In the genomic region with DNA sequence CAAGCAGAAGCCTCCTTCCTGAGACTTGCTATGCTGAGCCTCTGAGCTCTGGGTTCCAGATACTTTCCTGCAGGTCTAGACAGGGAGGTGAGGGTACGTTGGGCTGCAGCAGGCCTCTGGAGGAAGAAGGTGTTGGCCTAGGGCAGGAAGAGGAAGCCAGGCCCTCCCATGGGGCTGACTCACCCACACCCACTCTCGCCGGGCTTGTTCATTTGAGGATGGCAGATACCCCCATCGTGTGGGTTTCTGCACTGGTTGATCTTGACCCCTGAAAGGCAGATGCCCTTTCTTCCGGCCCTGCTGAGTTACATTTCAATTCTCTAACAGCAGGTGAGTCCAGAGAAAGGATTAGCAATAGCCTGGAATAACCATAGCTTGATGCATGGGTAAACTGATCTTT, we compare ENCODE assay signal across 12 mouse cellular contexts. TPM values are rescaled to one million over a fixed set of nuclear protein-coding genes. Genes with fewer than 3 reads are reported as not detected.
DNase-seq lines count a peak whose midpoint lies in the region; ATAC-seq and TF ChIP-seq lines count a peak whose summit lies in the region.
"Had no signal": no experiment of that assay in that cellular context is flagged by ENCODE, and none has a peak within 500 bp of the region (broad histone marks: within the 10 kb centered on the region; RNA-seq: fewer than 3 reads in every experiment).

No protein-coding gene starts in this region.

- H3K4me3 ChIP-seq in hindbrain, embryonic 12.5 days, result no peak overlapping the region
- no peak overlapping the region for H3K4me3 ChIP-seq in hindbrain, embryonic 10.5 days
- no peak overlapping the region for H3K4me3 ChIP-seq in hindbrain, embryonic 15.5 days
- no peak overlapping the region for H3K4me3 ChIP-seq in forebrain, embryonic 13.5 days
- no peak overlapping the region for H3K4me3 ChIP-seq in forebrain, postnatal 0 days (ENCODE audit: low read depth, low read length)

- 69% methylated on average over 5 of the region's 5 CpGs for WGBS in hindbrain, embryonic 12.5 days
- WGBS in hindbrain, embryonic 10.5 days, result 82% methylated on average over 5 of the region's 5 CpGs
- WGBS in hindbrain, embryonic 15.5 days, result 84% methylated on average over 5 of the region's 5 CpGs
- WGBS in forebrain, embryonic 13.5 days, result 76% methylated on average over 5 of the region's 5 CpGs
- WGBS in forebrain, postnatal 0 days, result 83% methylated on average over 5 of the region's 5 CpGs

- peak overlapping the region; percentile 13; the same call in 1 of the 2 replicates for H3K4me2 ChIP-seq in hindbrain, embryonic 12.5 days (replicated peaks)
- H3K4me2 ChIP-seq in hindbrain, embryonic 15.5 days, result peak overlapping the region; percentile 32
- no peak overlapping the region for H3K4me2 ChIP-seq in forebrain, embryonic 13.5 days
- H3K4me2 ChIP-seq in forebrain, postnatal 0 days (ENCODE audit: low read depth), result no peak overlapping the region

- peaks cover 18% of the 10 kb centered on the region for H3K4me1 ChIP-seq in hindbrain, embryonic 12.5 days
- H3K4me1 ChIP-seq in hindbrain, embryonic 10.5 days (replicated peaks), result peaks cover 23% of the 10 kb centered on the region
- peaks cover 16% of the 10 kb centered on the region for H3K4me1 ChIP-seq in hindbrain, embryonic 15.5 days (replicated peaks)
- H3K4me1 ChIP-seq in forebrain, embryonic 13.5 days, result peaks cover 27% of the 10 kb centered on the region
- H3K4me1 ChIP-seq in forebrain, postnatal 0 days (ENCODE audit: insufficient read depth), result no peaks in the 10 kb centered on the region

- no peak overlapping the region for H3K27ac ChIP-seq in hindbrain, embryonic 12.5 days
- no peak overlapping the region for H3K27ac ChIP-seq in hindbrain, embryonic 10.5 days
- H3K27ac ChIP-seq in hindbrain, embryonic 15.5 days (replicated peaks), result no peak overlapping the region
- no peak overlapping the region for H3K27ac ChIP-seq in forebrain, embryonic 13.5 days
- H3K27ac ChIP-seq in forebrain, postnatal 0 days (ENCODE audit: low read depth, low read length), result no peak overlapping the region

- H3K9me3 ChIP-seq in hindbrain, embryonic 12.5 days (replicated peaks), result no peaks in the 10 kb centered on the region
- no peaks in the 10 kb centered on the region for H3K9me3 ChIP-seq in hindbrain, embryonic 10.5 days
- no peaks in the 10 kb centered on the region for H3K9me3 ChIP-seq in hindbrain, embryonic 15.5 days
- no peaks in the 10 kb centered on the region for H3K9me3 ChIP-seq in forebrain, embryonic 13.5 days (replicated peaks)
- H3K9me3 ChIP-seq in forebrain, postnatal 0 days (ENCODE audit: low read length), result no peaks in the 10 kb centered on the region

- TF ChIP-seq CTCF in forebrain, postnatal 0 days (IDR thresholded peaks at IDR 0.05; ENCODE audit: low read depth), result no peak

- no peak for ATAC-seq in hindbrain, embryonic 12.5 days (ENCODE audit: low FRiP score)
- ATAC-seq in CD4-positive, CD25-positive, alpha-beta regulatory T cell, adult 4 months, result peak; percentile 51
- no peak for ATAC-seq in hindbrain, embryonic 15.5 days (ENCODE audit: low FRiP score, low read depth)
- ATAC-seq in megakaryocyte progenitor cell, adult 5-6 weeks (replicated peaks; ENCODE audit: poor library complexity), result no peak
- no peak for ATAC-seq in forebrain, embryonic 13.5 days
- ATAC-seq in forebrain, postnatal 0 days, result no peak

- H3K36me3 ChIP-seq in hindbrain, embryonic 12.5 days, result no peaks in the 10 kb centered on the region
- no peaks in the 10 kb centered on the region for H3K36me3 ChIP-seq in hindbrain, embryonic 10.5 days
- no peaks in the 10 kb centered on the region for H3K36me3 ChIP-seq in hindbrain, embryonic 15.5 days
- H3K36me3 ChIP-seq in forebrain, embryonic 13.5 days (ENCODE audit: poor library complexity, severe bottlenecking), result no peaks in the 10 kb centered on the region
- H3K36me3 ChIP-seq in forebrain, postnatal 0 days (ENCODE audit: insufficient read depth), result no peaks in the 10 kb centered on the region

- no peak overlapping the region for H3K9ac ChIP-seq in hindbrain, embryonic 12.5 days
- H3K9ac ChIP-seq in hindbrain, embryonic 15.5 days, result no peak overlapping the region
- no peak overlapping the region for H3K9ac ChIP-seq in forebrain, embryonic 13.5 days
- no peak overlapping the region for H3K9ac ChIP-seq in forebrain, postnatal 0 days

- H3K27me3 ChIP-seq in hindbrain, embryonic 12.5 days, result peaks cover 22% of the 10 kb centered on the region
- H3K27me3 ChIP-seq in hindbrain, embryonic 10.5 days (ENCODE audit: insufficient read depth, poor library complexity, severe bottlenecking), result peaks cover 57% of the 10 kb centered on the region
- peaks cover 5% of the 10 kb centered on the region; the same call in 1 of the 2 replicates for H3K27me3 ChIP-seq in hindbrain, embryonic 15.5 days
- peaks cover 63% of the 10 kb centered on the region for H3K27me3 ChIP-seq in forebrain, embryonic 13.5 days
- no peaks in the 10 kb centered on the region for H3K27me3 ChIP-seq in forebrain, postnatal 0 days (ENCODE audit: insufficient read depth, low read length)

- no peak for DNase-seq in hindbrain, embryonic 10.5 days (ENCODE audit: low spot score)
- peak; percentile 28 to 46 for DNase-seq in natural killer cell, adult 2 months (ENCODE audit: low spot score in 2 of 2)
- no peak for DNase-seq in forebrain, postnatal 0 days
- DNase-seq: adrenal gland, postnatal 10 days; cerebellum, adult 2 months; right cerebral cortex, postnatal 25 days; thymus, postnatal 25 days had no signal

RNA-seq across cellular contexts. Expression of a gene that starts 22.4 kb away (rescaled TPM):
- 1.6 and 2.8 TPM in 2 replicates for polyA plus RNA-seq in hindbrain, embryonic 12.5 days (2016; fragmentation: Nextera tagmentation; extraction: Ambion mirVana)
- polyA plus RNA-seq in hindbrain, embryonic 10.5 days (2016; fragmentation: Nextera tagmentation; extraction: Ambion mirVana), result 0.20 and 0.34 TPM in 2 replicates
- polyA plus RNA-seq in CD4-positive, CD25-positive, alpha-beta regulatory T cell, adult 4 months (2017; shearing (Covaris generic)), result 10 to 100 TPM; 16.4 to 20.4 TPM
- 4.7 and 5.6 TPM in 2 replicates for polyA plus RNA-seq in hindbrain, embryonic 15.5 days (2015; fragmentation: Nextera tagmentation; extraction: Ambion mirVana)
- total RNA-seq in megakaryocyte progenitor cell, adult 5-6 weeks (2015), result 5.5 TPM in 2 replicates
- 1.5 and 3.2 TPM in 2 replicates for total RNA-seq in megakaryocyte progenitor cell, adult 5-6 weeks (2017)
- 1.4 and 1.5 TPM in 2 replicates for polyA plus RNA-seq in forebrain, embryonic 13.5 days (2015; fragmentation: Nextera tagmentation; extraction: Ambion mirVana)
- total RNA-seq in forebrain, postnatal 0 days (2014; rRNA removed), result 26.1 and 28.1 TPM in 2 replicates
- polyA plus RNA-seq in forebrain, postnatal 0 days (2015; fragmentation: Nextera tagmentation; extraction: Ambion mirVana), result 2.7 and 2.8 TPM in 2 replicates

Comparison
In these comparisons a context has a peak if more than half of its experiments do, and no peak if none do; other contexts are left out.
1. H3K4me2 ChIP-seq: peak in hindbrain, embryonic 12.5 days (single experiment) and hindbrain, embryonic 15.5 days (single experiment); none in forebrain, embryonic 13.5 days (single experiment) and forebrain, postnatal 0 days (single experiment).
2. DNase-seq: peak in natural killer cell, adult 2 months (2 of 2); none in hindbrain, embryonic 10.5 days (single experiment) and forebrain, postnatal 0 days (single experiment).